Mouse (Mus musculus) kidney, postnatal 10 days (tissue): ENCODE data around the gene Cdipt.

Experiments
- DNase-seq: peaks from one replicate; pipeline ENCODE4 v3.0.0; 2021; ENCODE audit warnings: mixed read lengths

Cdipt gene

DNA sequence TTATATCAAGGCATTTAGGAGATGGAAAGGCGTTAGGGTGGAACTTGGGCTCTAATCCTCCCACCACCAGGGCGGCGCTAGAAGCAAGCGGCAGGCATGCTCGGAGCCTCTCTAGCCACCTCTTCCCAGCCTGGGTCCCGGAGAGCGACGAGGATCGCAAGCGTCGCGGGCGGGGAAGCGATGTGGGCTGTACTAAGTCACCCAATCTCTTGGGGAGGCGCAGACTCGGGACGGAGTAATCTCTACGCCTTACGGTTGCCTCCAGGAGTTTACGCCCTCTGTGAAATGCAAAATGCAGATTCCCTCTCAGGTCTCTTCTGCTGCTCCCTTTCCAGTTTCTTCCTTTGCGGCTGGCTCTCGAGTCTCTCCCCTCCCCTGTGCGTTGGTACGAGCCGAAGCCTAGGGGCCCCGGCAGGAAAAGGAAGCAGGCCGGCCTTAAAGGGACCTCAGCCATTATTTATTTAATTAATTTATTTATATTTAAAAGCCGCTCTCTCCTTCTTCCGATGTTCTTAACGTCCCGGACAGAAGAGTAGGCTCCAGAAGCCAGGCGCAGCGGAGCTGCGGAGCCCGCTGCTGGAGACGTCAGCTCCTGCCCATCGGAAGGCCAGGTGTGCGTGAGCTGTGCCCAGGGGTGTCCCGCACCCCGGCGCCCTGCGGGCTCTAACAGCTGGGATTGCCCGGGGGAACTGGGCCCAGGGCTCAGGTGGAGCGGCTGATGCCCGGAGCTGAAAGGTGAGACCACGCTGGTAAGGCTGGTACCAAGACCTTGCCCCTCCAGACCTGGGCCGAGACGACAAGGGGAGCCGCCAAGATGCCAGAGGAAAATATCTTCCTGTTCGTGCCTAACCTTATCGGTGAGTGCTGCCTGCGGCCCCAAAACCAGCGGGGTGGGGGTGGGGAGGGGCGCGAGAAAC, 494 bp downstream of the Cdipt start, which contains the start of gene Cdiptos:
Gene Cdiptos (minus strand): TSS at position 149 of the 917 bp plus-strand sequence.
- peak; percentile 99 for DNase-seq

DNA sequence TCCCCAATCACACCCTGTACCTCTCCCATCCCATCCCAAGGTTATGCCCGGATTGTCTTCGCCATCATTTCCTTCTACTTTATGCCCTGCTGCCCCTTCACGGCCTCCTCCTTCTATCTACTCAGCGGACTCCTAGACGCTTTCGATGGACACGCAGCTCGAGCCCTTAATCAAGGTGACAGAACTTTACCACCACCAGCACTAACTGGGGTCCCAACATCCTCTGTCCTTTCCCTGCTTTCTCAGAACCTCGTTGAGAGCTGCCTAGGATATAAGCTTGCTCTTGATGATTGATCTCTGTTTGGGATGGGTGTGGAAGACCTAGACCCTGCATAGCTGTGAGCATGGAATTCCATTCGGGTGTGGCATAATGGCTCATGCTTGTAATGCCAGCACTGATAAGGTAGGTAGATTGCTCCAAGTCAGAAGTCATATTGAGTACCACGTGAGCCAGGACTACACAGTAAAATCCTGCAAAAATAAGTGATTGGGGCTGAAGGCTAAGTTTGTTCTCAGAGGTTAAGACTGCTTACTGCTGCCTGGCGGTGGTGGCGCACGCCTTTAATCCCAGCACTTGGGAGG, 1.3 kb downstream of the Cdipt start:
- DNase-seq, result peak; percentile 22

DNA sequence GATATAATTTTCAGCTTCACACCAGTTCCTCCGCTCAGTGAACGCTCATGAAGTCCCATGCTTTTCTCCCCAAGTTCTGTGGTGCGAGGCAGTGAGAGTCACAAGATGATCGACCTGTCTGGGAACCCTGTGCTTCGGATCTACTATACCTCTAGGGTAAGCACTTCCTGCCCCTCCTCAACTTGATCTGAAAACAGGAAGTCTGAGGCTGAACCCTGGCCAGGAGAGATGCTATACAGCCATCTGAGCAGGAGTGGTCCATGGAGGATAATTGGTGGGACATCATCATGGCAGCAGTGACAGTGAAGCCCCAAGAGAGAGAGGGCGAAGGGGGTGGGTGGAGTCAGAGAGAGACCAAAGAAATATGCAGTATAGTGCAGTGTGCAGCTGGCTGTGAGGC, 3.1 kb downstream of the Cdipt start:
- no peak for DNase-seq

DNA sequence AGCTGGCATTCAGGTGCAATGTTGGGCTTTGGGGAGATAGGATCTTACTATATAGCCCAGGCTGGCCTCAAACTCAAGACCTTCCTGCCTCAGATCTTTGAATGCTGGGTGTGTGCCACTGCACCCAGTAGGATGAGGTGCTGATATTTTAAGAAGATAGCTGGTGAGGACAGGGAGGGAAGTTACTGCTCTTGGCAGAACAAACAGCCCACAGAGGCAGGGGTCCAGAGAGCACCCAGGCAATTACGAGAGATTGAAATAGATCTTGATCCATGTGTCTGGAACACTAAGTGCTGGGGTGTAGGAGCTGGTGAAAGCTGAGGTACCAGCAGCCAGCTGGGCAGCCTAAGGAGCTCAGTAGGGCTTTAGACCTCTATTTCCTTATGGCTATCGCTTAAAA, 5.9 kb downstream of the Cdipt start:
- DNase-seq, result no peak

DNA sequence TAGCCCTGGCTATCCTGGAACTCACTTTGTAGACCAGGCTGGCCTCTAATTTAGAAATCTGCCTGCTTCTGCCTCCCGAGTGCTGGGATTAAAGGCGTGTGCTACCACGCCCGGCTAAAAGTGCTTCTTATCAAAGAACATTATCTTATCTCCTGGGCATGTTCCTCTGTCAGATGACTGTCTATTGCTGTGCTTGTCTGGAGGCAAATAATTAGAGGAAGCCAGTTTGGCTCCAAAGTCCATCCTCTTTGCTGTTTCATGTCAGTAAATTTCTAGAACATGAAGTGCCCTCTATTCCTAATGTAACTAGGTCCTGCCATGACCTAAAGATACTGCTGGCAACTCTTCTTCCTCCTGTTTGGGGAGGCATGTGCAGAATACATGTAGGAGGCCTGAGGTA, 6.3 kb downstream of the Cdipt start:
- no peak for DNase-seq

DNA sequence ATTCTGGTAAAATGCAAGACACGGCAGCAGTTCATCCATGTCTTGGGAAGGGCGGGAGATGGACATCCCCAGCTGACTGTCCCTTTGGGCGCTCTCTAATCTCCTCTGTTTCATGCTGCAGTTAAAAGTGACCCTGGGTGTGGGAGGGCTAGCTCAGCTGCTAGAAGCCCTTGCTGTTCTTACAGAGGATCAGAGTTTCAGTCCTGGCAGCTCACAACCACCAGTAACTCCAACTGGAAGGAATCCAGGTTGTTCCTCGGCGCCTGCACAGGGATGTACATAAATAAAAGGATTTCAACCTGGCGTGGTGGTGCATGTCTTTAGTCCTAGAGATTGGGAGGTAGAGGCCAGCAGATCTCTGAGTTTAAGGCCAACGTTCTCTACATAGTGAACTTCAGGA, 7.4 kb downstream of the Cdipt start:
- no peak for DNase-seq

DNA sequence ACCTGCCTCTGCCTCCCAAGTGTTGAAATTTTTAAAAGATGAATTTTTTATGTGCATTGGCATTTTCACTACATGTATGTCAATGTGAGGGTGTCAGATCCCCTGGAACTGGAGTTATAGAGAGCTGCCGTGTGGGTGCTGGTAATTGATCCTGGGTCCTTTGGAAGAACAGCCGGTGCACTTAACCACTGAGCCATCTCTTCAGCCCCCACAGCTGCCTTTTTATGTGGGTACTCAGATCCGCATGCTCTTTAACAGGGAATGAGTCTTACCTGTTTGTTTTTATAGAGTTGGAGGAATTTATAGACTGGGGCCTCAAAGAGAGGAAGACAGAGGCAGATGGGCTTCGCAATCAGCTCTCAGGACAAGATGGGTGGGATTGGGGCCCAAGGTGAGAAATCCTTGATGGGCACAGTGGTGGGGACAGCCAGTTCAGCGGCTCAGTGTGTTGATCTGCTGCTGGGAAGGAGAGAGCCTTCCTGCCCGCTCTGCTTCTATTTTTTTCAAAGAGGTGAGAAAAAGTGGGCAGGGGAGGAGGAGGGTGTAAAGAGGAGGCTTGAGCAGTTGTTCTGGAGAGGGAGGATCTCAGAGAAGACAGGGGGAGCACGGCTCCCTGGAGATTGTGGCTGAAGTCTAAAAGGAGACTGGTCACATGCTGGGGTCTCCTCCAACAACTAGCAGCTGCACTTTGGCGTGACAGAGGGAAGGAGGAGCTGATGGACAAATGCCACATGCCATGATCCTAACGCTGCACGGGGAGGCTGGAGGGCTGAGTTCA, 9.1 kb downstream of the Cdipt start:
- DNase-seq, result no peak

DNA sequence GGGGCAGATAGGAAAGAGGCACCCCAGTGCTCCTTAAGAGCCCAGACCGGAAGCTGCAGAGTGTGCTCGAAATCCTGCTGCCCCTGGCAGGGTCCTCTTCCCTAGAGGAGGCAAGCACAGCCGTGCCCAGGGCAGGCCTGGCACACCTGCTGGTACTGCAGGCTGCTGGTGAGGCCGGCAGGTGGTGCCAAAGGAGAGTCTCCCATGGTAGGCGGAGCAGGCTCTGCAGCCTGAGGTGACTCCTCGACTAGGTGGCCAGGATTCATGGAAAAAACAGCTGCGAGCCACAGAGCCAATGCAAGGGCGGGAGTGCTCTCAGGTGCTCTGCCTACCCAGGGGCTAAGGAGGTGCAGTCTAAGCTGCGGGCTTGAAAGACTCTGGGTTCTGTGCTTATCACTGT, 10.6 kb downstream of the Cdipt start:
- DNase-seq, result peak; percentile 78

DNA sequence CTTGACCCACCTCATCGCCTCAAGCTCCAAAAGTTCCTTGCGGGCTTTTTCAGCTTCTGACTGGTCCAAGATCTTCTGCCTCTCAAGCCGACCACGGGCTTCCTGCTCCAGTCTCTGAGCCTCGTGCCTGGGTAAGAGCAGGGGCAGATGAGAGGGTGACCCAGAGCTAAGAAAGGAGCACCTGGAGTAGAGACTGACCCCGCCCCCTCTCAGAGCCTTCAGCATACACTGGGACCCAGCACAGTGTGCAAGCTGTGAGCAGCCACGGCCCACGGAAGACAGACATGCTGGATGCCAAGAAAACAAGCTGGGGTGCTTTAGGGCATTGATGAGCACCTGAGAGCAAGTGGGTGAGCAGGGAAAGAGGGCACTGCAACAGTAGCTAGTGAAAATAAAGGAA, 13.1 kb downstream of the Cdipt start:
- DNase-seq, result no peak

DNA sequence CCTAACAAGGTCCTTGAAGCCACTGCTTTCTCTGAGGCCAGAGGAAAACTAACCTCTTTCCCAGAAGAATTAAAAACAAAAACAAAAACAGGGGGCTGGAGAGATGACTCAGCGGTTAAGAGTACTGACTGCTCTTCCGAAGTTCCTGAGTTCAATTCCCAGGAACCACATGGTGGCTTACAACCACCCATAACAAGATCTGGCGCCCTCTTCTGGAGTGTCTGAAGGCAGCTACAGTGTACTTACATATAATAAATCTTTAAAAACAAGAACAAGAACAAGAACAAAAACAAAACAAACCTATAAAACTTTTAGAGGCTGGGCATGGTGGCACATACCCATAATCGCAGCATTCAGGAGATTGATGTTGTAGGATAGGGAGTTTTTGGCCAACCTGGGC, 20.7 kb downstream of the Cdipt start:
- DNase-seq, result no peak

DNA sequence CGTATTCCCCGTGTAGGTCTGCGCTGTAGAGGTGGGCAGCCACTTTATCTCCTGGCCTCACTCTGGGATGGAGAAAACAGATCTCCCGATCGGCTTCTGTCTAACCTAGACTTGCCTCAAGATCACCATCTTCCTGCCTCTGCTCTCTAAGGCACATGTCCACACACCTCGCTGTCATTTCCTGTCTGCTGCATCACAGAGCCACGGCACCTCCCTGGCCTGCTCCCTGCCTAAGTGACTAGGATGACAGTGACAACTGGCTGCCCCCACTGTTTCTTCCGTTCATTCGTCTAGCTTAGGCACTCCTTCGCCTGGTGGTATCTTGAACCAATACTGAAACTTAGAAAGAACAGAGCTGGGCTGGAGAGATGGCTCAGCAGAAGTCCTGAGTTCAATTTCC, 23.9 kb downstream of the Cdipt start:
- no peak for DNase-seq

DNA sequence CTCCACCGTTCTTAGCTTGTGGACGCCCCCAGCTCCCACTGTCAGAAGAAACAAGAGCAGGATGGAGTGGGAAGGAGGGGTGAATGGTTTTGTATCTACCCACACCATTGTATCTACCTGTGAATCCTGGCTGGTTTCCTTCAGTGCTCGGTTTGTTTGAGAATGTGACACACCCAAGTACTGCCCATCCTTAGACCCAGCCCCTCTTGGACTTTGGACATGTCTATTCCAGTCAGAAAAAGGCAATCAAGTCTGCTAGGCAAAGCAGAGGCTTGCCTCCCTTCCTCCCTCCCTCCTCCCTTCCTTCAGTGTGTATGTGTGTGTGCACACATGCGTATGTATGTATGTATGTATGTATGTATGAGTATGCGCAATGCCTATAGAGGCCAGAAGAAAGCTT, 27.9 kb downstream of the Cdipt start:
- DNase-seq, result no peak

DNA sequence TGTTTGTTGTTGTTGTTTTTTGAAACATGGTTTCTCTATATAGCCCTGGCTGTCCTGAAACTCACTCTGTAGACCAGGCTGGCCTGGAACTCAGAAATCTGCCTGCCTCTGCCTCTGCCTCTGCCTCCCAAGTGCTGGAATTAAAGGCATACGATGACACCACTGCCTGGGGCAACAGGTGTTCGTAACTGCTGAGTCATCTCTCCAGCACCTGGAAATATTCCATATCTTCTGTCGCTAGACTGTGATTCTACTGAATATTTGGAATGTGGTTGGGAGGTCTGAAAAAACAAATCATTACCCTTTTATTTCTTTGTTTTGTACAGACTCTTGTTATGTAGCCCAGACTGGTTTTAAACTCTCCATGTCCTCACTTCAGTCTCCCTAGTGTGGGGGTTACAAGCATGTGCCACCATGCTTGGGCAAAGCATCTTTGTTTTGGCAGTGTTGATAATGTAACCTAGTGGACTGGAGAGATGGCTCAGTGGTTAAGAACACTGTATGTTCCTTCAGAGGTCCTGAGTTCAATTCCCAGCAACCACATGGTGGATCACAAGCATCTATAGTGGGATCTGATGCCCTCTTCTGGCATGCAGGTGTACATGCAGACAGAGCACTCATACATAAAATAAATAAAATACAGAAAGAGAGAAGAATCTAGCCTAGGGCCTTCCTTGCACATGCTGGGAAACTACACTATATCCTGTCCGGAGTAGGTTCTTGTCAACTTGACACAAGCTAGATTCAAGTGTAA, 28.6 kb downstream of the Cdipt start:
- DNase-seq, result no peak

DNA sequence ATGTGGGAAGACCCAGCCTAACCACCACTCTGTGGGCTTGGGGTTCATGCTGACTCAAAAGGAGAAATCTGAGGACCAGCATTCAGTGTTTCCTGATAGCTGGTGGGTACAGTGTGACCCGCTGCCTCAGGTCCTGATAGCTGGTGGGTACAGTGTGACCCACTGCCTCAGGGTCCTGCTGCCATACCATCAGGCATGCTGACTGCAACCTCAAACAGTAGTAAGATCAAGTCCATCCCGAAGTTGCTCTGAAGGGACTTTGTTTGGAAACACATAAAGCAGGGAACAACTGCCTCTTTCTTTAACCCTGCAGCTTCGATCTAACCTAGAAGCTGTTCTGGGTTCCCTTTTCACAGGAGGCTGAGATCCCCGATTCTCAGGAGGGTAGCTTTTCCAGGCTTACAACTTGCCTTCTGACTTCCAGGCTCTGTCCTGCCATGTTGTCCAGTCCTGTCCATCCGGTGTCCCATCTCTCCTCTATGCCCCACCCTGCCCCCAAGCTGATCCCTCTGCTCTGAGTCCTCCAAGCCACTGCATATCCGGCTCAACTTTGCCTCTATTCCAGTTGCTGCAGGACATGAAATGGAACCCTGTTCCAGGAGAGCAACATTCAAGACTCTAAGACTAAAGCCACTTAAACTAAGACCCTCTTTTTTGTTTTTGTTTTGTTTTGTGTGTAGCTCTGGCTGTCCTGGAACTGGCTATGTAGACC, 31.8 kb downstream of the Cdipt start:
- no peak for DNase-seq

DNA sequence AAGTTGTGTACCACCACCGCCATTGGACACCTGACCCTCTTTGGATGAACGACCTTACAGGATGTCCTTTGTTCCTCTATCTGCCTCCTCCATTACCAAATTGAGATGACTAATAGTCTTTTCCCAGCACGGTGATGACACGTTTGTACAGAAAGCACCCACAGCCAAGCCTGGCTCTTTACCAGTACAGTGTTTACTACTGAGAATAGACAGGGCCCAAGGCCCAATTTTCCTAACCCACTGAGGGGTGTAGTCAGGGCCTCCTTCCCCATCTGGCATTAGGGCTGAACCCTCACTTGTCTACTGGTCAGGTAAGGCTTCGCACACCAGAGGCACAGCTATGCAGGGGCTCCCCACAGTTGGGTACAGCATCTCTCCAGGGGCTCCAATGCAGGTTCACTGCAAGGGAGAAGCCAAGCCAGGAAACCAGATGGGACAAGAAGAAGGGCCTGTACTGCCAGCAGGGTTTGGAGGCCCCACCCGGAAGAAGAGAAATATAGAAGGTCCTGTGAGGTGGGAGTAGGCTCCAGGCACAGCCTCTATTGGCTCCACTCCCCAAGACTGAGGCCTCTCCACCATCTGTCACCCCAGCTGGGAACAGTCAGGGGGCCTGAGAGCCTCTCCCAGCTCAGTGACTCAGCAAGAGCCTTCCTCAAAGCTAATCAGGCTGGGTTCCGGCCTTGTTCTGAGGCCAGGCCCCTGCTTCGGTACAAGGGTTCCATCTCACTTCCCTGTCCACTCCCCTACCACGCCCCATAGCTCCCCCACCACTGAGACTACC, 32.7 kb downstream of the Cdipt start:
- peak; percentile 83 for DNase-seq

DNA sequence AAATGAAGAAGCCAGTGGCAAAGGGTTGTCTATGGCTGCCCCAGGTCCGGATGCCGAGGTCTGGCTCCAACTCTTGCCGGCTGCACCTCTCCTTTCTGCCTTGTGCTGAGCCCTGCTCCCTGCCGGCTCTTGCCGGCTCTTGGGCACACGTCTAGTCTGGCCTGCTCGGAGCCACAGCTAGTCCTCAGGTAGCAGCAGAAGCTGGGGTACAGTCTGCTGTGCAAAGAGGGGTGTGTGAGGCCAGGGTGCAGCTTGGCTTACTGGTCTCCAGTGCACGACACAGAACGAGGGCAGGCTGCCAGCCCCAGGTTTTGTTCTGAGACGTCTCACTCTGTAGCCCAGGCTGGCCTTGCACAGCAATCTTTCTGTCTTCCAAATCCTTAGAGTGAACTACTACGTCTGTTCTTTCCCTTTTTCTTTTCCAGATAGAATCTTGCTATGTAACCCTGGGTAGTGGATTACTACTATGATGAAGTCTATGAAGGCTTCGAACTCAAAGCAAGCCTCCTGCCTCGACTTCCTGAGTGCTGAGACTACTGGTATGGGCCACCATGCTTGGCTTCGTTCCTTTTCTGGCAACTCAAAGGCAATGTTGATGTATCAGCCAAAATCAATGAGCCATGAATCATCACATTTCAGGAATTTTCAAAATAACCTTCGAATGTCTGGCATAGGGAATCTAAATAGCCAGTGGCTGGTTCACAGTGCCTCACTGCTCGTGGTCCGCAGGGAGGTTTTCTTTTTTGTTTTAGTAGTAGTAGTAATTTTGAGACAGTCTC, 33.8 kb downstream of the Cdipt start:
- no peak for DNase-seq

DNA sequence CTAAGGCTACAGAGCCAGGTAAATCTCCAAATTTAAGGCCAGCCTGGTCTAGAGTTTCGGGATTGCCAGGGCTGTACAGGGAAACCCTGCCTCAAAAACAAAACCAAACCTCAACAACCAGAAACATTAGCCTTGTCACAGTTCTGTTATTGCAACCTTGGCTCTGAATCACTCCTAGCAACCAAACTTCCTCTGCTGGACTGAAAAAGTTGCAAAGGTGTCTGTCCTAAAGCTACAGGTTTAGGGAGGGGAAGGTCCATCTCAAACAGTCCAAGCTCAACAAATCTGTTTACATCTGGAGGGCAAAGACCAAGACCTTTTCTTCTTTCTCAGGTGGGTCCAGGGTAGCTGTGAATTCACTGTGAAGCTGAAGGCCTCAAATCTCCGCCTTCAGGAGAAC, 35.3 kb downstream of the Cdipt start:
- no peak for DNase-seq

DNA sequence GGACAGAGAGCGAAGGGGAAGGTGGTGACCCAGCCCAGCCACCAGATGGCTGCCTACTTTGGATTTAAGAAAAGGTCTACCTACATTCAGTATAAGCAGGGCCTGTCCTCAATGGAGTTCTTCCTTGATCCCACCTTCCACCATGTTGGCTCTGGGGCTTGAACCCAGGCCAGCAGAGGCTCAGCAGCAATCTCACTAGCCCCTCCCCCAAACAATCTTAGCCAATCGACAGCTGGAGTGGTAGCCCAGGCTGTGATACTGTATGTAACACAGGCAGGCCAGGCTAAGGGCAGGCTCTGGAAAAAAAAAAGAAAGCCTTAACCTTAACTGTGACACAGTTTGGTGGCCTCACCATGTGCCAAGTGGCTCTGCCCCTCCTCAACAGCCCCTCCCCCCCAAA, 36.0 kb downstream of the Cdipt start:
- DNase-seq, result no peak

DNA sequence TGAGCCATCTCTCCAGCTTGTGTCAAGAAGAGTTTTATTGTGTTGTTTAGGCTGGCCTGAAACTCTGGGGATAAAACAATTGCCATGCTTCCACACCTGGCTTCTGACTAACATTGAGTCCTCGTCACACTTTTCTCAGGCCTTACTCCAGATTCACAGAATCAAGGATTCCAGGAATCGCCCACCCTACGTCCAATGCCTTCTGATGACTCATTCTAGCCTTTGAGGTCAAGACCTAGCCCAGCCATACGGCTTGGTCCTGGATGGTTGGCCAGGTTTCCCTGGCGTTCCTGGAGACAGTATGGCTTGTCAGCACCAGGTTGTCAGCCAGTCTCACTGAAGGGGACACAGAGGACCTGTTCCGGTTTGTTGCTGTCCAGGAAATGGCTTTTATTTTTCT, 36.7 kb downstream of the Cdipt start:
- DNase-seq, result no peak

DNA sequence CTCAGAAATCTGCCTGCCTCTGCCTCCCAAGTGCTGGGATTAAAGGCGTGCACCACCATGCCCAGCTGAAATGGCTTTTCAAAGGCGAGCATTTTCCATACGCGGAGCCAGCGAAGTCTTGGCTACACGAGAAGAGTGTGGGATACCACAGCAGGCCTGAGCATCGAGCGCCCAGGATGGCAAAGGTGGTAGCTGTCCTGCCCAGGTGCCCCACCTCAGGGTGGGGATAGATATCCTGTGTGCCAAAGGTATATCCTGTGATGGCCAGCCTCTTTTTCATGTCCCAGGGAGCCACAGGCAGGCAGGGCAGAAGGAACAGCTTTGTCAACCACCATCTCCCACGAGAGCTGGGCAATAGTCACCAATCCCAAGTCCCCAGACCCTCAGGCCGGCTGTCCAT, 37.1 kb downstream of the Cdipt start:
- DNase-seq, result no peak

DNA sequence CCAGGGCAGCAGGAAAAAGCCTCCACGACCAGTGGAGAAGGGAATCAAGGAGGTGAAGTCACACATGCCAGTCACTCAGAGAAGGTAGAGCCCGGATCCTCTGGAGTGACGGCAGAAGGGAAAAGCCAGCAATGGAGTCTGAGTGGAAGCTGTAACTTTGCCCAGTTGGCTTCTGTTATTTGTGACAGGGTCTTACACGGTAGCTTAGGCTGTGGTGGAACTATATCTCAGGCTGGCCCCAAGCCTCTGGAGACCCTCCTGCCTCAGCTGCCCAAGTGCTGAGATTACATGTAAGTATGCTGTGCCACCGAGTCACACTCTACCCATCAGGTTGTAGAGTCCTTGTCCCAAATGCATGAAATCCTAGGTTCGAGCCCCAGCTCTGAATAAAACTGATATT, 37.7 kb downstream of the Cdipt start:
- no peak for DNase-seq
